ENCODE assay signal across 33 mouse cellular contexts in genomic region chr2:104078285-104078684, GRCm38 (mm10). TPM values are rescaled to one million over a fixed set of nuclear protein-coding genes. Genes with fewer than 3 reads are reported as not detected.
DNase-seq lines count a peak whose midpoint lies in the region; ATAC-seq and TF ChIP-seq lines count a peak whose summit lies in the region.
"Not testable (repeated sequence)": the region's sequence is repeated elsewhere in the genome, so short reads cannot be mapped to it uniquely, and the experiment has no call there.
"Had no signal": no experiment of that assay in that cellular context is flagged by ENCODE, and none has a peak within 500 bp of the region (broad histone marks: within the 10 kb centered on the region; RNA-seq: fewer than 3 reads in every experiment).

No protein-coding gene starts in this region.

- not testable (repeated sequence) for H3K27ac ChIP-seq in heart, embryonic 12.5 days (ENCODE audit: poor library complexity, severe bottlenecking); kidney, embryonic 15.5 days; stomach, embryonic 16.5 days (ENCODE audit: low read length)
- peak overlapping the region; percentile 86 for H3K27ac ChIP-seq in liver, embryonic 14.5 days

- peak; percentile 88 for TF ChIP-seq EP300 in liver, embryonic 14.5 days (IDR thresholded peaks at IDR 0.05; ENCODE audit: low read depth)

- not testable (repeated sequence) for H3K4me2 ChIP-seq in heart, embryonic 12.5 days; kidney, embryonic 15.5 days; stomach, embryonic 16.5 days (ENCODE audit: low read depth, low read length)
- peak overlapping the region; percentile 63 for H3K4me2 ChIP-seq in liver, embryonic 14.5 days (ENCODE audit: low read depth)

- H3K9me3 ChIP-seq in erythroblast, embryonic 14.5 days (ENCODE audit: control insufficient read depth, low read length); heart, embryonic 12.5 days (replicated peaks); kidney, embryonic 15.5 days (replicated peaks); liver, embryonic 14.5 days (ENCODE audit: control insufficient read depth, low read length); stomach, embryonic 16.5 days (replicated peaks; ENCODE audit: control insufficient read depth, low read length): not testable (repeated sequence)

- peak overlapping the region; percentile 36 for H3K4me3 ChIP-seq in erythroblast, embryonic 14.5 days (replicated peaks)
- not testable (repeated sequence) for H3K4me3 ChIP-seq in heart, embryonic 12.5 days; kidney, embryonic 15.5 days (replicated peaks); stomach, embryonic 16.5 days (replicated peaks; ENCODE audit: low read length)
- peak overlapping the region; percentile 32 to 34; a peak in 3 of 4 replicates for H3K4me3 ChIP-seq in liver, embryonic 14.5 days (ENCODE audit: insufficient read depth in 1 of 2, low read depth in 2 of 2, low read length in 2 of 2)

- peak; percentile 91 for ATAC-seq in heart, embryonic 12.5 days (ENCODE audit: insufficient number of reproducible peaks, low FRiP score)
- 0 out of 2 replicates have a peak, but pooled peaks have one; percentile 43 for ATAC-seq in kidney, embryonic 15.5 days (replicated peaks; ENCODE audit: low FRiP score)
- peak; percentile 99 for ATAC-seq in liver, embryonic 14.5 days (ENCODE audit: insufficient read depth)
- peak; percentile 43 for ATAC-seq in megakaryocyte, adult 5-6 weeks (ENCODE audit: poor library complexity, severe bottlenecking)
- ATAC-seq in stomach, embryonic 16.5 days (ENCODE audit: insufficient read depth, low FRiP score): peak; percentile 68

- peak; percentile 69 for DNase-seq in MEL-GATA-1-ER (ENCODE audit: extremely low read depth, low read depth)
- peak; percentile 54 to 64 (median 57) for DNase-seq in liver, embryonic 14.5 days (ENCODE audit: low read depth in 3 of 3, low spot score in 3 of 3)

- not testable (repeated sequence) for H3K27me3 ChIP-seq in erythroblast, embryonic 14.5 days (ENCODE audit: control insufficient read depth); heart, embryonic 12.5 days (replicated peaks); kidney, embryonic 15.5 days; liver, embryonic 14.5 days (ENCODE audit: control insufficient read depth, insufficient read depth, low read length); stomach, embryonic 16.5 days (ENCODE audit: control insufficient read depth, insufficient read depth, low read length)

- TF ChIP-seq CTCF in liver, embryonic 14.5 days (IDR thresholded peaks at IDR 0.05; ENCODE audit: low read depth): not testable (repeated sequence)

- H3K9ac ChIP-seq in heart, embryonic 12.5 days; kidney, embryonic 15.5 days; stomach, embryonic 16.5 days (ENCODE audit: low read length): not testable (repeated sequence)
- peak overlapping the region; percentile 40 for H3K9ac ChIP-seq in liver, embryonic 14.5 days (replicated peaks)

- H3K36me3 ChIP-seq in erythroblast, embryonic 14.5 days (ENCODE audit: control insufficient read depth): peaks cover 17% of the 10 kb centered on the region
- not testable (repeated sequence) for H3K36me3 ChIP-seq in heart, embryonic 12.5 days; kidney, embryonic 15.5 days; liver, embryonic 14.5 days (replicated peaks; ENCODE audit: control insufficient read depth, insufficient read depth, low read depth); stomach, embryonic 16.5 days (ENCODE audit: control insufficient read depth, insufficient read depth, low read length)

- H3K4me1 ChIP-seq in erythroblast, embryonic 14.5 days (ENCODE audit: control insufficient read depth): peaks cover 51% of the 10 kb centered on the region
- not testable (repeated sequence) for H3K4me1 ChIP-seq in heart, embryonic 12.5 days (replicated peaks); kidney, embryonic 15.5 days; stomach, embryonic 16.5 days (ENCODE audit: control insufficient read depth, insufficient read depth, low read length)
- H3K4me1 ChIP-seq in liver, embryonic 14.5 days (replicated peaks; ENCODE audit: control insufficient read depth in 2 of 2, insufficient read depth in 2 of 2, low read length in 1 of 2): peaks cover 18 to 34% of the 10 kb centered on the region in 2 experiments

- WGBS in heart, embryonic 12.5 days: 49% methylated on average over 5 of the region's 5 CpGs
- WGBS in kidney, embryonic 15.5 days: 69% methylated on average over 5 of the region's 5 CpGs
- 8% methylated on average over 5 of the region's 5 CpGs for WGBS in liver, embryonic 14.5 days (ENCODE audit: insufficient replicate concordance)
- WGBS in stomach, embryonic 16.5 days: 37% methylated on average over 5 of the region's 5 CpGs

RNA-seq across cellular contexts. Expression of gene Cd59b, which starts 8.6 kb away (rescaled TPM):
- polyA plus RNA-seq in erythroblast, embryonic 14.5 days (2012): 0.14 and 0.31 TPM in 2 replicates
- polyA plus RNA-seq in heart, embryonic 12.5 days (2016; fragmentation: Nextera tagmentation; extraction: Ambion mirVana): 4.9 and 7.0 TPM in 2 replicates
- 6.9 and 7.3 TPM in 2 replicates for polyA plus RNA-seq in kidney, embryonic 15.5 days (2015; fragmentation: Nextera tagmentation; extraction: Ambion mirVana)
- polyA plus RNA-seq in liver, embryonic 14.5 days (2012; rRNA removed): 9.3 and 12.2 TPM in 2 replicates
- polyA plus RNA-seq in liver, embryonic 14.5 days (2014; fragmentation: Nextera tagmentation; extraction: Ambion mirVana): 14.3 and 16.6 TPM in 2 replicates
- 0.62 TPM in 1 of 2 replicates, not detected in the other for total RNA-seq in megakaryocyte, adult 5-6 weeks (2015)
- 3.6 TPM in 1 of 2 replicates, not detected in the other for total RNA-seq in megakaryocyte, adult 5-6 weeks (2017)
- polyA plus RNA-seq in stomach, embryonic 16.5 days (2015; fragmentation: Nextera tagmentation; extraction: Ambion mirVana): 5.5 and 6.8 TPM in 2 replicates
- polyA plus RNA-seq: activated CD4-positive, CD25-positive, alpha-beta regulatory T cell, adult 4 months had no signal

RNA-seq across cellular contexts. Expression of gene Gm10799, which starts 9.9 kb away (rescaled TPM):
- polyA plus RNA-seq in erythroblast, embryonic 14.5 days (2012): not detected in 2 replicates
- polyA plus RNA-seq in heart, embryonic 12.5 days (2016; fragmentation: Nextera tagmentation; extraction: Ambion mirVana): not detected in 2 replicates
- not detected in 2 replicates for polyA plus RNA-seq in kidney, embryonic 15.5 days (2015; fragmentation: Nextera tagmentation; extraction: Ambion mirVana)
- polyA plus RNA-seq in liver, embryonic 14.5 days (2012; rRNA removed): not detected in 2 replicates
- polyA plus RNA-seq in liver, embryonic 14.5 days (2014; fragmentation: Nextera tagmentation; extraction: Ambion mirVana): not detected in 2 replicates
- not detected in 2 replicates for total RNA-seq in megakaryocyte, adult 5-6 weeks (2015)
- not detected in 2 replicates for total RNA-seq in megakaryocyte, adult 5-6 weeks (2017)
- polyA plus RNA-seq in stomach, embryonic 16.5 days (2015; fragmentation: Nextera tagmentation; extraction: Ambion mirVana): not detected in 2 replicates
- total RNA-seq: adrenal gland, adult 2 months; adrenal gland, postnatal 36 days; gastrocnemius, adult 2 months; gastrocnemius, postnatal 36 days; heart, adult 8-10 months; heart, postnatal 36 days; layer of hippocampus, adult 18-20 months; layer of hippocampus, postnatal 10 days; left cerebral cortex, adult 18-20 months; left cerebral cortex, postnatal 14 days; liver, adult 2 months had no signal
- polyA plus RNA-seq: activated CD4-positive, CD25-positive, alpha-beta regulatory T cell, adult 4 months; adrenal gland, adult 2 months; brain, embryonic 14.5 days; embryonic facial prominence, embryonic 11.5 days; forebrain, embryonic 11.5 days; forebrain, embryonic 16.5 days; heart, embryonic 16.5 days; hindbrain, embryonic 13.5 days; kidney, embryonic 14.5 days; limb, embryonic 11.5 days; liver, adult 2 months; lung, postnatal 0 days; midbrain, embryonic 10.5 days; midbrain, embryonic 15.5 days; neural tube, embryonic 15.5 days; small intestine, adult 2 months; thymus, adult 2 months had no signal

RNA-seq across cellular contexts. Expression of gene Gm10912, which starts 12.7 kb away (rescaled TPM):
- not detected in 2 replicates for polyA plus RNA-seq in erythroblast, embryonic 14.5 days (2012)
- polyA plus RNA-seq in heart, embryonic 12.5 days (2016; fragmentation: Nextera tagmentation; extraction: Ambion mirVana): not detected in 2 replicates
- not detected in 2 replicates for polyA plus RNA-seq in kidney, embryonic 15.5 days (2015; fragmentation: Nextera tagmentation; extraction: Ambion mirVana)
- polyA plus RNA-seq in liver, embryonic 14.5 days (2012; rRNA removed): 0.03 and 0.06 TPM in 2 replicates
- not detected in 2 replicates for polyA plus RNA-seq in liver, embryonic 14.5 days (2014; fragmentation: Nextera tagmentation; extraction: Ambion mirVana)
- not detected in 2 replicates for total RNA-seq in megakaryocyte, adult 5-6 weeks (2015)
- total RNA-seq in megakaryocyte, adult 5-6 weeks (2017): not detected in 2 replicates
- polyA plus RNA-seq in stomach, embryonic 16.5 days (2015; fragmentation: Nextera tagmentation; extraction: Ambion mirVana): not detected in 2 replicates
- polyA plus RNA-seq: activated CD4-positive, CD25-positive, alpha-beta regulatory T cell, adult 4 months; embryonic facial prominence, embryonic 11.5 days; forebrain, embryonic 11.5 days; forebrain, embryonic 16.5 days; heart, embryonic 16.5 days; hindbrain, embryonic 13.5 days; kidney, embryonic 14.5 days; limb, embryonic 11.5 days; lung, postnatal 0 days; midbrain, embryonic 15.5 days; neural tube, embryonic 15.5 days had no signal

RNA-seq across cellular contexts. Expression of gene Cd59a, which starts 17.3 kb away (rescaled TPM):
- polyA plus RNA-seq in erythroblast, embryonic 14.5 days (2012): 2.0 and 2.5 TPM in 2 replicates
- polyA plus RNA-seq in heart, embryonic 12.5 days (2016; fragmentation: Nextera tagmentation; extraction: Ambion mirVana): 83.3 and 85.1 TPM in 2 replicates
- polyA plus RNA-seq in kidney, embryonic 15.5 days (2015; fragmentation: Nextera tagmentation; extraction: Ambion mirVana): 39.8 and 41.6 TPM in 2 replicates
- 29.4 and 41.3 TPM in 2 replicates for polyA plus RNA-seq in liver, embryonic 14.5 days (2012; rRNA removed)
- polyA plus RNA-seq in liver, embryonic 14.5 days (2014; fragmentation: Nextera tagmentation; extraction: Ambion mirVana): 88.5 and 94.7 TPM in 2 replicates
- total RNA-seq in megakaryocyte, adult 5-6 weeks (2015): 0.13 and 1.8 TPM in 2 replicates
- total RNA-seq in megakaryocyte, adult 5-6 weeks (2017): 0.15 and 1.2 TPM in 2 replicates
- polyA plus RNA-seq in stomach, embryonic 16.5 days (2015; fragmentation: Nextera tagmentation; extraction: Ambion mirVana): 32.6 and 35.6 TPM in 2 replicates

RNA-seq across cellular contexts. Expression of gene A930018P22Rik, which starts 44.3 kb away (rescaled TPM):
- polyA plus RNA-seq in erythroblast, embryonic 14.5 days (2012): 0.86 and 0.96 TPM in 2 replicates
- 0.36 and 0.55 TPM in 2 replicates for polyA plus RNA-seq in heart, embryonic 12.5 days (2016; fragmentation: Nextera tagmentation; extraction: Ambion mirVana)
- polyA plus RNA-seq in kidney, embryonic 15.5 days (2015; fragmentation: Nextera tagmentation; extraction: Ambion mirVana): 0.19 TPM in 1 of 2 replicates, not detected in the other
- polyA plus RNA-seq in liver, embryonic 14.5 days (2012; rRNA removed): 0.22 and 0.23 TPM in 2 replicates
- 0.63 and 0.93 TPM in 2 replicates for polyA plus RNA-seq in liver, embryonic 14.5 days (2014; fragmentation: Nextera tagmentation; extraction: Ambion mirVana)
- not detected in 2 replicates for total RNA-seq in megakaryocyte, adult 5-6 weeks (2015)
- not detected in 2 replicates for total RNA-seq in megakaryocyte, adult 5-6 weeks (2017)
- 0.22 TPM in 1 of 2 replicates, not detected in the other for polyA plus RNA-seq in stomach, embryonic 16.5 days (2015; fragmentation: Nextera tagmentation; extraction: Ambion mirVana)
- total RNA-seq: layer of hippocampus, postnatal 10 days; left cerebral cortex, adult 18-20 months had no signal
- polyA plus RNA-seq: activated CD4-positive, CD25-positive, alpha-beta regulatory T cell, adult 4 months; brain, embryonic 14.5 days; embryonic facial prominence, embryonic 11.5 days; forebrain, embryonic 11.5 days; forebrain, embryonic 16.5 days; heart, embryonic 16.5 days; hindbrain, embryonic 13.5 days; limb, embryonic 11.5 days; midbrain, embryonic 15.5 days; neural tube, embryonic 15.5 days; small intestine, adult 2 months; thymus, adult 2 months had no signal

Comparison
In these comparisons a context has a peak if more than half of its experiments do, and no peak if none do; other contexts are left out.
1. ATAC-seq: peak in every context shown above with its lines; median percentile 99 in liver, embryonic 14.5 days; 91 in heart, embryonic 12.5 days; 68 in stomach, embryonic 16.5 days; 43 in kidney, embryonic 15.5 days; 43 in megakaryocyte, adult 5-6 weeks.